Mouse (Mus musculus): Measurements from ENCODE around the gene Perm1.

Gene Perm1

GRCm38 (mm10) chr4:156200623-156201475 is 14.8 kb upstream of the Perm1 start, which contains the start of gene Isg15:
Gene Isg15, minus strand, starts transcription at chr4:156200818.
- DNase-seq (ENCODE audit: low spot score in 2 of 2) = peak in 1 of 2 experiments; percentile 50

- peak in 1 of 2 experiments; percentile 29 for DNase-seq (ENCODE audit: low spot score in 2 of 2)
Measured at GRCm38 (mm10) chr4:156202462-156202893, 13.2 kb upstream of the Perm1 start.

- DNase-seq (ENCODE audit: low spot score in 2 of 2) = peak; percentile 75 to 82
Measured at GRCm38 (mm10) chr4:156203001-156203412, 12.7 kb upstream of the Perm1 start, which contains the start of gene AW011738. Gene AW011738, plus strand, starts transcription at chr4:156203304.

- no peak for DNase-seq (ENCODE audit: low spot score in 2 of 2)
Measured at GRCm38 (mm10) chr4:156203413-156204131, 12.1 kb upstream of the Perm1 start.

GRCm38 (mm10) chr4:156208872-156209271 is 6.8 kb upstream of the Perm1 start:
- no peak for DNase-seq (ENCODE audit: low spot score in 2 of 2)

GRCm38 (mm10) chr4:156209963-156210635 is 5.6 kb upstream of the Perm1 start:
- no peak for DNase-seq (ENCODE audit: low spot score in 2 of 2)

GRCm38 (mm10) chr4:156213134-156213533 is 2.5 kb upstream of the Perm1 start:
- DNase-seq (ENCODE audit: low spot score in 2 of 2) = no peak

- DNase-seq (ENCODE audit: low spot score in 2 of 2) = no peak
Measured at GRCm38 (mm10) chr4:156216196-156216595, 528 bp downstream of the Perm1 start.

GRCm38 (mm10) chr4:156217022-156217669 is 1.5 kb downstream of the Perm1 start:
- DNase-seq (ENCODE audit: low spot score in 2 of 2) = peak in 1 of 2 experiments; percentile 48

- DNase-seq (ENCODE audit: low spot score in 2 of 2) = peak in 1 of 2 experiments; percentile 35
Measured at GRCm38 (mm10) chr4:156217838-156218237, 2.2 kb downstream of the Perm1 start.

- no peak for DNase-seq (ENCODE audit: low spot score in 2 of 2)
Measured at GRCm38 (mm10) chr4:156219936-156220335, 4.3 kb downstream of the Perm1 start.

GRCm38 (mm10) chr4:156224276-156224675 is 8.6 kb downstream of the Perm1 start:
- no peak for DNase-seq (ENCODE audit: low spot score in 2 of 2)

- peak; percentile 40 to 43 for DNase-seq (ENCODE audit: low spot score in 2 of 2)
Measured at GRCm38 (mm10) chr4:156227752-156228392, 12.2 kb downstream of the Perm1 start.

- no peak for DNase-seq (ENCODE audit: low spot score in 2 of 2)
Measured at GRCm38 (mm10) chr4:156228393-156229024, 12.8 kb downstream of the Perm1 start.

- no peak for DNase-seq (ENCODE audit: low spot score in 2 of 2)
Measured at GRCm38 (mm10) chr4:156234021-156234501, 18.4 kb downstream of the Perm1 start.

- DNase-seq (ENCODE audit: low spot score in 2 of 2) = peak; percentile 69 to 71
Measured at GRCm38 (mm10) chr4:156234701-156235213, 19.1 kb downstream of the Perm1 start, which contains the start of gene Plekhn1. Gene Plekhn1, minus strand, starts transcription at chr4:156234857.

- no peak for DNase-seq (ENCODE audit: low spot score in 2 of 2)
Measured at GRCm38 (mm10) chr4:156235360-156235770, 19.7 kb downstream of the Perm1 start.

GRCm38 (mm10) chr4:156235808-156236533 is 20.3 kb downstream of the Perm1 start, which contains the start of gene Noc2l:
Gene Noc2l, plus strand, starts transcription at chr4:156236010.
- DNase-seq (ENCODE audit: low spot score in 2 of 2) = peak; percentile 86

Data from heart, adult 9 months (tissue).